Mouse (Mus musculus): ENCODE measurements around the gene Krcc1.
"Not testable (repeated sequence)": the region's sequence is repeated elsewhere in the genome, so short reads cannot be mapped to it uniquely, and the experiment has no call there.

The Krcc1 gene

DNA sequence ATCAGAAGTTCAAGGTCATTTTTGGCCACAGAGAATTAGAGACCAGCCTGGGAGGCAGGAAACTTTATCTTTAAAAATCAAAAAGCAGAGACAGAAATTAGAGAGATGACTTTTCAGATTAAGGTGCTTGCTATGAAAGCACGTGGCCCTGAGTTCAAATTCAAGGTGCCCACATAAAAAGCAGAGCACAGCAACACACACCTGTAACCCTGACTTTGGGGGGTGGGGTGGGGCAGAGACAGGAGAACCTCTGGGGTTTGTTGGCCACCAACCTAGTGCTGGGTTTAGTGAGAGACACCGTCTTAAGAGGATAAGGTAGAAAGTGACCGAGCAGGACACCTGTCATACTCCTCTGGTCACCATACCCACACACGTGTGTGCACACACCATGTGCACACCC lies 60.0 kb downstream of the Krcc1 start:
- DNase-seq (ENCODE audit: low read depth, low spot score): not testable (repeated sequence)

DNA sequence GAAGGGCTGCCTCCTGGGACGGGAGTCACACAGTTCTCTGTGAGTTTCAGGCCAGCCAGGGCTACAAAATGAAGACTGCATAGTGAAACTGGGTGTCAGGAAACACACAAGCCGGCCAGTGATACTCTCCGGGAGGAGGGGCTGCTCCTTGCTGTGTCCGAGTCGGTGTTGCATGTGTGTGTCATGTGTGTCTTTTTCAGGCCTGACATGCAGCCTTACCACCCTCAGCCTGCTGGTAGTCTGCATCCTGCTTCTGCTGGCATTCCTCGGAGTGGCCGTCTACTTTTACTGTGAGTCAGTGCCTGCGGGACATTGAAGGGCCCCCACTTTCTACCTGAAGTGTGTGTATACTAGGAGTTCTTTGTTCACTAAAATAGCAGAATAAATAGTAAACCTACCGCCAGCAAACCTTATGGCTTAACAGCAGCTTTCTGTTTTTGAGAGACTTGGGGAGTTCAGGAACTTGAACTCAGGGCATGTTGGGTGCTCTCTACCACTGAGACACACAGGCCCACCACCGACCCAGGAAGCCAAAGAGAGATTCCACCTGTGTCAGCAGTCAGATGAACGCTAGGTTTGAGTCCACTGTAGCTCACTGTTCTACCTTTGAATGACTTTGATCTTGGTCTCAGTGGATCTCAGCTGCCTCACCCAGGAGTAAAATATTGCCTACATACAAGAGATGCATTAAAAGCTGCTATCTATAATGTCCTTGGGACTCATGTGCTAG lies 60.9 kb downstream of the Krcc1 start:
- DNase-seq (ENCODE audit: low read depth, low spot score): no peak

DNA sequence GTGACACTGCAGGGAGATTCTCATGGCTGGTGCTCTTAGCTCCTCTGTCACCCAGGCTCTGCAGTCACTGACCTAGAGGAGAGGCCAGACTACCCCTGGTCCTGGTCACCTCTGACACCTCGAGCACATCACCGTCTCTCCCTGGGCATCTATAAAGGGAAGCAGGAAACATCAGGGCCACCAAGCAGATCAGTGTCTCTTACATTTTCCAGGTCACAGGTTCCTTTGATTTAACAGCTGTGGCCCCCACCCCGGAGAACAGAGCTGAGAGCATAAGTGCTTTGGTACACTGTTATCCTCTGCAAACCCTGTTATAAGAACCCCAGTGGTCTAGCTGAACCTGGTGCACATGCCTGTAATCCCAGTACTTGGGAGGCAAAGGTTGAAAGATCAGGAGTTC lies 61.6 kb downstream of the Krcc1 start:
- DNase-seq (ENCODE audit: low read depth, low spot score): no peak

DNA sequence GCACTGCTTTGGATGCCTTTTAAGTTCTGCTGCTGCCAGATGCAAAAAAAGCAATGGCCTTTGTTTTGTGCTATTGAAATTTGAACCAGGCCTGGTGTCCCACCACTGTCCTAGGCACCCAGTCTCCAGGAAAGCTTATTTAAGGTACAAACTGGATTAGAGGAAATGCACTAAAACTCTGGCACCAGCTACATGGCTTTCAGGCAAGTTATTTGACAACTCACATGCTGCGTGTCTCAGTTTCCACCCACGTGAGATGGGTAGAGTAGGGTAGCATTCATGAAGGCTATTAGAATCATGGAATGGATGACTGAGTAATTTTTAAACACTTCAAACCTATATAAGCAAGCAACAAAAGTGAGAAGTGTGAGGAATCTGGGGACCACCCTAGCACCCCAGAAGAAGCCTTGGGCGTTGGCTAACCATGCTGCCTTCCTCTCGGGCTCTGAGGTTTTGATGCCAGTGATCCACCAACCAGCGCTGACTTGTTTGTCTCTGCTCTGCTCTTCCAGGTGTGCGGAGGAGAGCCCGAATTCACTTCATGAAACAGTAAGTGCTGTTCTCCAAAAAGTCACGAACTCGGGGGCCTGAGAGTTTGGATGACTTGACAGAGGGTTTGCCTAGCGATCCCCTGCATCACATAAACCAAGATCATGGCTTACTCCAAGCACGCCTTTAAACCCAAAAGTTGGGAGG lies 62.2 kb downstream of the Krcc1 start:
- DNase-seq (ENCODE audit: low read depth, low spot score): no peak

Measured in ZHBTc4 (cell line).